Mouse (Mus musculus) E14TG2a.4 (cell line): Measurements from ENCODE around the gene Prkn.
A peak's percentile ranks its signal among the peaks of the same experiment; 100 is the strongest.

Experiments used
- H3K27me3 ChIP-seq: 2 replicates; pipeline ENCODE4 v1.6.1; 2014; ENCODE audit warnings: low read length, control low read depth; ENCODE audit not compliant: insufficient read depth
- H3K36me3 ChIP-seq: 2 replicates; pipeline ENCODE4 v1.6.1; 2014; ENCODE audit warnings: low read length, control low read depth; ENCODE audit not compliant: insufficient read depth
- H3K4me1 ChIP-seq: replicated peaks from 2 replicates; pipeline ENCODE4 v1.6.1; 2014; ENCODE audit warnings: low read depth, low read length, control low read depth
- H3K4me3 ChIP-seq: replicated peaks from 2 replicates; pipeline ENCODE4 v1.5.1; 2014; ENCODE audit warnings: mild to moderate bottlenecking, low read length
- H3K9me3 ChIP-seq: 2 replicates; pipeline ENCODE4 v1.6.1; 2014; ENCODE audit warnings: low read length, control low read depth
- CTCF ChIP-seq: conservative IDR thresholded peaks from 2 replicates; pipeline ENCODE4 v1.5.1; 2014; ENCODE audit warnings: low read length
- NANOG ChIP-seq: IDR thresholded peaks from 2 replicates; pipeline ENCODE4 v1.6.1; 2014; ENCODE audit warnings: borderline replicate concordance, low read length, mixed read lengths
- POU5F1 ChIP-seq: IDR thresholded peaks from 2 replicates; pipeline ENCODE4 v1.6.1; 2014; ENCODE audit warnings: low read length, borderline replicate concordance

The Prkn gene

DNA sequence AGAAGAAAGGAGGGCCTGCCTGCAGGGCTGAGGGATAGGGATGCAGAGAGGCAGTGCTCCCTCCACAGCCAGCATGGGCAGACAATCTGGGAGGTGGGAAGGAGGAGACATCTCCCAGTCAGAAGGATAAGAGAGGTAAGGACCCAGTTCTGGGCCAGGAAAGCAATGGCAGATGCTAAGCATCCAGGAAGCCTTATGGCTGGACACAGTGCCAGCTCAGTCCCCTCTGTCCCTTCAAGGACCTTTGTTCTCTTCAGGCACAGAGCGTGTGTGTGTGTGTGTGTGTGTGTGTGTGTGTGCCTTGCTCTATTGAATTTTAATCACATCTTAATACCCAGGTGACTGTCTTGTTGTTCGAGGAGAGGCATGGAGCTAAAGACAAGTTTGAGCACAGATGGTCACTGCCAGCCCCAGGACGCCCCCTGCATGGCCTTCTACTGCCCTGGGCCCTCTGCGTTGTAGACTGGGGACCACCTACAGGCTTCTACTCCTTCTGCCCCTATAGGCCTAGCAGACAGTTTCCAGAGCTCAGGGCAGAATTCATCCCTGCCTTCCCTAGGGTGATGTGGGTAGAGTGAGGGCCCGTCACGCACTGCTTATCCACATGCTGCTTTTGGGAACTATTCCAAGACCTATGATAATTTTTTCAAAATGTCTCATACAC, 1252.8 kb downstream of the Prkn start:
- Histone ChIP-seq H3K4me1 (no peaks in the 10 kb centered on the region), H3K36me3 (no peaks in the 10 kb centered on the region), H3K4me3 (0 out of 2 replicates have a peak overlapping the region, but pooled peaks have one; percentile 17), H3K27me3 (no peaks in the 10 kb centered on the region), H3K9me3 (peaks cover 68% of the 10 kb centered on the region)
- TF ChIP-seq CTCF = no peak
- TF ChIP-seq NANOG = no peak
- TF ChIP-seq POU5F1 = no peak

DNA sequence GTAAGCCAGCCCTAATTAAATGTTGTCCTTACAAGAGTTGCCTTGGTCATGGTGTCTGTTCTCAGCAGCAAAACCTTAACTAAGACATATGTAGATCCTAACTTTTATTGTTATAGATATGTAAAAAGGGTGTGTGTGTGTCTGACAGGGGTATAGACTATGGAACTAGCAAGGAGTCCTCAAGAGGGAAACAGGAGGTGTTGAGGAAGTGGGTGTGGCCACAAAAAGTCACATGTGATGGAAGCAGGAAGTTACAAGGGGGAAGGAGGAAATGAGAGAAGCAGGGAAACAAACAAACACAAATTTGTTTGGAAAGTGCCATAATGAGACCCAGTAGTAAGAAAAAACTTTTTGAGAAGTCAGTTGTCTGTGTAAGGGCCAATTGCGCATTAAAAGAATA, 1253.8 kb downstream of the Prkn start:
- no peak overlapping the region for H3K4me3 ChIP-seq

DNA sequence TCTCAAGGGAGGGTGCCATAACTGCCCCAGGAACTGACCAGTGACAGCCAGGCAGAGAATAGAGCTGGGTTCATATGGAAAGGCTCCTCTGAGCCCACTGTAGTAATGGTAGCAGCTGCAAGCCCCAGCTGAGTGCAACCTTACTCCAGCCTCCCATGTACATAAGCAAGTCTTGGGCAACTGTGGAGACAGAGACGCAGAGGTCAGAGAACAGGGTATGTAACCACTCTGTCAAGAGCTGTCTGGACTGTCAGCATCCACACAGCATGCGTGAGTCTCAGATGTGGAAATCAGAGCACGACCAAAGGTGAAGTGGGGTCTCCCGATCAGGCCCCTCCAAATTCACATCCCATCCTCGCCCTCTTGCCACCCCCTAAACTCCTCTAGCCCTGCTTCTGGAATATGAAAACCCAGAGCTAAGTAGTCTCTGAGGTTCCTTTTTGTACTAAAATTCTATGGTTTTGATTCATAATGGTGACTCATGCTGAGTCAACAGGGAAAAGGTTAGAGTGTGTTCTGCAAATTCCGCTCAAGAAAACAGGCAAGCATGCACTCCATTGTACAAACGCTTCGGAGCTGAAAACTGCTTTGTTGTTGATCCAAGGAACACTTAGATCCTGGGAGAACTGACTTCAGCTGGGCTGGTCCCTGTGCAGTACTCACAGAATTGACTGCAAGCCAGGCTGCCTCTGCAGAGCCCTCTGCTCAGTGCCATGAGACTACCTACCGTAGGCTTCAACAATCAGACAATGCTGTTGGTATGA, 1254.8 kb downstream of the Prkn start:
- no peaks in the 10 kb centered on the region for H3K4me1 ChIP-seq
- no peak overlapping the region for H3K4me3 ChIP-seq
- H3K36me3 ChIP-seq = no peaks in the 10 kb centered on the region
- peaks cover 57% of the 10 kb centered on the region for H3K9me3 ChIP-seq
- TF ChIP-seq NANOG (no peak), CTCF (no peak), POU5F1 (no peak)
- no peaks in the 10 kb centered on the region for H3K27me3 ChIP-seq

More for the DNA sequence above, 1253.8 kb downstream of the Prkn start:
- Histone ChIP-seq H3K9me3 (peaks cover 58% of the 10 kb centered on the region), H3K27me3 (no peaks in the 10 kb centered on the region), H3K4me1 (no peaks in the 10 kb centered on the region), H3K36me3 (no peaks in the 10 kb centered on the region)
- no peak for TF ChIP-seq CTCF
- no peak for TF ChIP-seq NANOG
- TF ChIP-seq POU5F1 = no peak

GRCm38 (mm10) chr17:12099415-12099814, 1259.2 kb downstream of the Prkn start:
- peaks cover 15% of the 10 kb centered on the region for H3K4me1 ChIP-seq

GRCm38 (mm10) chr17:12102326-12102725, 1262.1 kb downstream of the Prkn start:
- TF ChIP-seq POU5F1 = no peak
- TF ChIP-seq CTCF = no peak
- no peak for TF ChIP-seq NANOG
- Histone ChIP-seq H3K9me3 (peaks cover 27% of the 10 kb centered on the region), H3K36me3 (no peaks in the 10 kb centered on the region)

More at GRCm38 (mm10) chr17:12099415-12099814, 1259.2 kb downstream of the Prkn start:
- H3K36me3 ChIP-seq = no peaks in the 10 kb centered on the region
- H3K4me3 ChIP-seq = no peak overlapping the region
- peaks cover 33% of the 10 kb centered on the region for H3K9me3 ChIP-seq
- TF ChIP-seq NANOG = no peak
- no peak for TF ChIP-seq POU5F1
- TF ChIP-seq CTCF = no peak
- no peaks in the 10 kb centered on the region for H3K27me3 ChIP-seq

DNA sequence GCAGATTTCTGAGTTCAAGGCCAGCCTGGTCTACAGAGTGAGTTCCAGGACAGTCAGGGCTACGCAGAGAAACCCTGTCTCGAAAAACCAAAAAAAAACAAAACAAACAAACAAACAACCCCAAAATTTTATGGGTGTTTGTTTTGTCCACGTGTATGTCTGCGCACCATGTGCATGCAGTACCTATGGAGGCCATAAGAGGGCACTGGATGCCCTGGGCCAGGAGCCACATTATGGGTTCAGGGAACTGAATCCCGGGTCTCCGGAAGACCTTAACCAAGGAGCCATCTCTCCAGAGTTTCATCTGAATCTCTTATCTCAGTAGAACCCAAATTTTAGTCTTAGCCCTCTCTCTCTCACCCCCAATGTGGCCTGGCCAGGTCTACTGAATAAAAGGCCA, 1263.6 kb downstream of the Prkn start:
- Histone ChIP-seq H3K4me1 (peaks cover 53% of the 10 kb centered on the region), H3K9me3 (peaks cover 27% of the 10 kb centered on the region), H3K27me3 (no peaks in the 10 kb centered on the region), H3K36me3 (no peaks in the 10 kb centered on the region), H3K4me3 (no peak overlapping the region)
- TF ChIP-seq NANOG (no peak), CTCF (peak; percentile 92), POU5F1 (no peak)

More at GRCm38 (mm10) chr17:12102326-12102725, 1262.1 kb downstream of the Prkn start:
- Histone ChIP-seq H3K4me1 (peaks cover 44% of the 10 kb centered on the region), H3K4me3 (no peak overlapping the region), H3K27me3 (no peaks in the 10 kb centered on the region)

DNA sequence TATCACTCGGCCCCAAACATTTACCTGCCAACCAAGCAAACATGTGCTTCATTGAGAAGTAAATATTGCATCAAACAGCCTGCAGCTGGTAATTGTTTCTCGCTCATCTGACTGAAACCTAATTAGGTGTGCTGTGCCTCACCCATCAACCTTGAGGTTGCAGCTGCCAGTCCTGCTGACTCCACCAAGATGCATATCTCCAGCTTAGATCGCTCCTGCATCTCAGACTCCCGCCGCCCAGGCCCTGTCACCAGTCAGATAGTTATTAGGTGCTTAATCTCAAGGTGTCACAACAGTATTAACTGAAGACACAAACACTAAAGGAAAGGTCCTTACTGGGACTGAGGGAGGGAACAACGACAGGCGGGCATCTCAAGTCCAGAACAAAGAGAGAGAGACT, 1264.1 kb downstream of the Prkn start:
- TF ChIP-seq CTCF (no peak), NANOG (no peak), POU5F1 (no peak)
- no peaks in the 10 kb centered on the region for H3K27me3 ChIP-seq
- peaks cover 26% of the 10 kb centered on the region for H3K9me3 ChIP-seq

GRCm38 (mm10) chr17:12104690-12105089, 1264.5 kb downstream of the Prkn start:
- Histone ChIP-seq H3K4me1 (peaks cover 62% of the 10 kb centered on the region), H3K36me3 (no peaks in the 10 kb centered on the region), H3K9me3 (peaks cover 22% of the 10 kb centered on the region), H3K4me3 (no peak overlapping the region), H3K27me3 (no peaks in the 10 kb centered on the region)
- TF ChIP-seq POU5F1 = no peak
- no peak for TF ChIP-seq CTCF
- TF ChIP-seq NANOG = no peak

More for the DNA sequence above, 1264.1 kb downstream of the Prkn start:
- H3K4me3 ChIP-seq = no peak overlapping the region
- H3K4me1 ChIP-seq = peaks cover 58% of the 10 kb centered on the region
- H3K36me3 ChIP-seq = no peaks in the 10 kb centered on the region

GRCm38 (mm10) chr17:12106255-12106654, 1266.1 kb downstream of the Prkn start:
- Histone ChIP-seq H3K4me1 (peaks cover 77% of the 10 kb centered on the region), H3K27me3 (no peaks in the 10 kb centered on the region), H3K4me3 (no peak overlapping the region), H3K9me3 (peaks cover 6% of the 10 kb centered on the region), H3K36me3 (no peaks in the 10 kb centered on the region)
- TF ChIP-seq POU5F1 (no peak), CTCF (no peak), NANOG (peak; percentile 39; the same call in 1 of the 2 replicates)
